Mouse (Mus musculus) embryo, embryonic 11 days (tissue): ENCODE measurements at regions not wholly inside any gene's neighbourhood (a gene's known extent, or its start where the extent isn't known, plus 50 kb on each side); places are given as distances from the start of the nearest gene placed in this dataset.

Experiments
- DNase-seq: peaks from one replicate; pipeline ENCODE4 v3.0.0-alpha.2; 2015

DNA sequence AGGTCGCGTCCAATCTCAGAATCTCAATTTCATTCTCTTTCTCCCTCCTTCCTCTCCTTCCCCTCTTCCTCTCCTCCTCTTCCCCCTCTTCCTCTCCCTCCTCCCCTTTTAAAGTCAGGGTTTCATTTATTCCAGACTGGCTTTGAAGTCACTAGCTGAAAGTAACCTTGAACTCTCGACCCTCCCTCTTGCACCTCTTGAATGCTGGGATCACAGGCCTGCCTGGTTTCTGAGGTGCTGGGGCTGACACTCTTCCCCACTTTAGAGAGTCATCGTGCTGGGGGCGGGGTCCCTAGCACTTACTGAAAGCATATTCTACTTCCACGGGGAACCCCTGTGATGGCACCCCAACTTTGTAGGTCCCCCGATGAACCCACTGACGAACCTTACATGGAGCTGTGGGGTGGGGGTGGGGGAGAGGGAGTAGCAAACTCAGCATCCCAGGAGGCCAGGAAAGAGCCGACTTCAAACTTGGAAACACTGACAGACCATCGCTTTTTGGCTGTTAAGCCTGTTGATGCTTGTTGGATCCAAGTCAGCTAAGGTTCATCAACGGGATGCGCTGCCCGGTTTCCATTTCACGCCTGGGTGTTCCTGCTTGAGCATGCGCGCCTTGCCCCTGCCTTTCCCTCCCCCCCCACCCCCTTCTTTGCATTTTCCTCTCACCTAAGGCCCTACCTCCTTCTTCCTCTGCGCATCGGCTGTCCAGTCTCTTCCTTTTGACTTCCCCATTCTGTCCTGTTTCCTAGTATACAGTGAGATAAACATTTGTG lies 132.0 kb upstream of the Med13l start:
- DNase-seq = no peak

DNA sequence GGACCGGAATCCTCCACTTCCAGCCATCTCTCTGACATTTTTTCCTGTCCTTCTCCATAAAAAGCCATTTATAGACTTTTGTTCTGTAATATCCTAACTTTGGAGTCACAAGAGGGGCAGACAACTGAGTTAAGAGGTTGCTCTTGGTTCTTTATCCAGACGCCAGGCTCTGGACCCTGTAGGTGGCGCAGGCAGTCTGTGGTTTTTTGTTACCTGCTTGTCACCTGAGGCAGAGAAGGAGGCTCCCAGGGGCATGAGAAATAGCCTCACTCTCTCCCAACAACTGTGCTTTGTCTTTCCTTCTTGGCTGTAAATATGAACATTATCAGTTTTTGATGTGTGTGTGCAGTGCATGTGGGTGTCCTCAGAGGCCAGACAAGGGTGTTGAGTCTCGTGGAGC lies 126.9 kb upstream of the Med13l start:
- DNase-seq = no peak

- DNase-seq = no peak
Observed at GRCm38 (mm10) chr5:118434718-118435555, 125.5 kb upstream of the Med13l start.

GRCm38 (mm10) chr5:118435556-118435950 lies 124.9 kb upstream of the Med13l start:
- DNase-seq = no peak

- DNase-seq = no peak
Observed at GRCm38 (mm10) chr5:118436035-118436434, 124.4 kb upstream of the Med13l start.

- no peak for DNase-seq
Observed at GRCm38 (mm10) chr5:118436474-118437306, 123.8 kb upstream of the Med13l start.

GRCm38 (mm10) chr5:118437307-118437610 lies 123.2 kb upstream of the Med13l start:
- no peak for DNase-seq

- DNase-seq = no peak
Observed at GRCm38 (mm10) chr5:118438016-118438415, 122.5 kb upstream of the Med13l start.

- DNase-seq = no peak
Observed at GRCm38 (mm10) chr5:118444538-118445251, 115.8 kb upstream of the Med13l start.

GRCm38 (mm10) chr5:118445252-118445987 lies 115.1 kb upstream of the Med13l start:
- no peak for DNase-seq

DNA sequence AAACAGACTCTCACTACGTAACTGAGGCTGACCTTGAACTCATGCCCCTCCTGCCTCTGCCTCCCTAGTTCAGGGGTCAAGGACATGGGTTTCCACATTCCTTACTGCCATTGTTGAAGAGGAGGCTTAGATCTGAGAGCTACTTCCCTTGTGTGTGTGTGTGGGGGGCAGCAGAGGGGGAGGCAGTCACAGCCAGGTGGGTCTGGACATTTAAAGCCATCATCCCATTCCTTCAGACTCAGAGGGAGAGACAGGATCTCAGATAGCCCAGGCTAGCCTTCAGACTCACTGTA lies 114.5 kb upstream of the Med13l start:
- DNase-seq = no peak

DNA sequence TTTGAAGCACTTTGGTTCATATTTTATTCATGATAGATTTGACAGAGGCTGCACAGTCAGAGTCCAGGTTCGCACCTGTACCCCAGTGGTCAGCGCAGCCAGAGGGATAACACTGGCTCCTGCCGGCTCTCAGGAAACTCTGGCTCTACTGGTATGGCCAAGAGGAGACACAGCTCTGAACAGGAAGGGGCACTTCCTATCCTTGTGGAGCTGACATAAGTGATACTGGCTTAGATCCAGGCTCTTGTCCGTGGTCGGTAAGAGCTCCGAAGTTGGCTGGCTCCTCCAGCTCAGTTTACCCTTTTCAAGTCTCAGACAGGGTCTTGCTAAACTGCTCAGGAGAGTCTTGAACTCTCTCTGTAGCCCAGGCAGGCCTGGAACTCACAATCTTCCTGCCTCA lies 113.6 kb upstream of the Med13l start:
- DNase-seq = no peak

DNA sequence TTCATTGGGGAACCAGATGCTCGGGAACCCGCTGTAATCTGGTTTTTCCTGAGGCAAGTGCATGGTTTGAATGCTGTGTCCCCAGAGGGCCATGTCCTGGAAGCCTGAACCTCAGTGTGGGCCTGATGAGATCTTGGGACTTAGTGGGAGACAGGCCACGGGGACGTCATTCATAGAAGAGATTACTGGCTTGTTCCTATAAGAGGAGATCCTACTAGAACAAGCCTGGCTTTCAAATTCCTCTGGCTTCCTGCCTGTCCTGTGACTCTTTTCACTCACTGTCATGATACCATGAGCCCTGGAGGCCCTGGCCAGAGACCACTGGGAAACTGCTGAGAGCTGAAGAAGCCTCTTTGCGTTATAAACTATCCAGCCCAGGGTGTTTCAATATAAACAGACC lies 113.1 kb upstream of the Med13l start:
- no peak for DNase-seq

GRCm38 (mm10) chr5:118448884-118449515 lies 111.5 kb upstream of the Med13l start:
- no peak for DNase-seq

GRCm38 (mm10) chr5:118449893-118450292 lies 110.6 kb upstream of the Med13l start:
- DNase-seq = no peak

- DNase-seq = no peak
Observed at GRCm38 (mm10) chr5:118452052-118452451, 108.4 kb upstream of the Med13l start.

DNA sequence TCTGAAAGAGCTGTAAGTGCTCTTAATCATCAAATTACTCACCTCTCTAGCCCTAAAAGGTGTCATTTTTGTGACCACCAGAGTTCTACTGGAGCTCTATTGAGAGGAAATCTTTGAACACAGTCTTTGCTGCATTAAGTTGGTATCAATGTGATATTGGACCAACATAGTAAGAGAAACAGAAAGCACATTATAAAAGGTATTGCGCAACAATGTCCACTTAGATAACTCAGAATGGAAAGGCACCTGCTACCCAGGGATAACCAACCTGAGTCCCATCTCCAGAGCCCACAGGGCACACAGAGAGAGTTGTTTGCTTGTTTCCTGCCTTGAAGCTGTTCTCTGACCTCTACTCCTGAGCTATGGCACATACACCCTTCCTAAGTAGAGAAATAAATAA lies 106.4 kb upstream of the Med13l start:
- no peak for DNase-seq

GRCm38 (mm10) chr5:118458727-118459390 lies 101.6 kb upstream of the Med13l start:
- peak; percentile 77 for DNase-seq

DNA sequence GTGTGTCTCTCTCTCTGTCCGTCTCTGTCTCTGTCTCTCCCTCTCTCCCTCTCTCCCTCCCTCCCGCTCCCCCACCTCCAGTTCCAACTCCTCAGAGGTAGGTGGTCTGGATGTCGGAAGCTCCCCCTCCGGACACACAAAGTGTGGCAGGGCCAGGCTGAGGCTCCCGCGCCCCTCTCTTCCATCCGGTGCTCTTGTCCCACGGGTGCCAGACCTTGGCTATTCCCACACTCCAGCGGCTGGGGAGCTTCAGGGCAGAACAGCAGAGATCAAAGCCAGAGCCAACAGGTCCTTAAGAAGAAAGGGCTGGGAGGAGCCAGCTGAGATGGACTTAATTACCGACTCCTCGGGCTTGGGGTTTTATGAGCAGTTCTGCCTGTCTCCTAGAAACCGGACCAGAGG lies 101.1 kb upstream of the Med13l start:
- DNase-seq = peak; percentile 79

DNA sequence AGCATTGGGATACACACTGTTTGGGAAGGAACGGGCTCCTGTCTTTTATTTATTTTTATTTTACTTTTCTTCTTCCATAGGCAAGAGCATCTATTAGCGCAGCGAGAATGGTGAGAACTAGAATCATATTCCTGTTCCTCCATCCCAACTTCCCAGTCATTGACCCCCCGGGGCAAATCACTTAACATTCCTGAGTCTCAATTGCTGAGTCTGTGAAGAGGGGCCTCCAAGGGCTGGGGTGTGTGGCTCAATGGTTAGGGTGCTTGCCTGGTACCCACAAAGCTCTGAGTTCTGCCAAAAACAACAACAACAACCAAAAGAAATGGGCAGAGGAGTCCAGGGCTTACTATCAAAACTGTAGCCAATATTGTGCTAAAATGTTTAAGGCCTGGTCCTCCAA lies 98.5 kb upstream of the Med13l start:
- peak; percentile 57 for DNase-seq
